Mouse (Mus musculus) left cerebral cortex, adult 2 months (tissue): Measurements from ENCODE around the gene Arhgap10. TPM values are rescaled to one million over a fixed set of nuclear protein-coding genes. Genes with fewer than 3 reads are reported as not detected.
A peak's percentile ranks its signal among the peaks of the same experiment; 100 is the strongest.

Source experiments
- DNase-seq, 2 experiments: peaks; one replicate each; pipeline ENCODE4 v3.0.0; 2021 to 2022; ENCODE audit warnings: low spot score in 2 of 2, mixed read lengths in 1 of 2; ENCODE audit errors: extremely low spot score in 1 of 2
- H3K27ac ChIP-seq: fragments of 200-600 bp; 2 replicates; pipeline ENCODE4 v1.8.1; 2022
- H3K4me3 ChIP-seq: fragments of 200-600 bp; 2 replicates; pipeline ENCODE4 v1.8.1; 2022
- CTCF ChIP-seq: fragments of 200-600 bp; IDR thresholded peaks from 2 replicates; pipeline ENCODE4 v1.8.1; 2022; ENCODE audit warnings: antibody characterized with exemption, mild to moderate bottlenecking, moderate library complexity
- intact Hi-C: fragments of 180-260 bp; cut with DNase I; formaldehyde crosslinking; loops from one replicate; pipeline ENCODE4 v1.15.1; 2025
- total RNA-seq, 2 experiments: library from RNA; stranded (reverse); gene quantifications; 2 replicates each; pipeline ENCODE4 v1.2.3; 2021

The Arhgap10 gene
- total RNA-seq, 2 experiments from 2014 or later: 39.2 to 40.1 TPM

- no peak for TF ChIP-seq CTCF
- no peak overlapping the region for H3K4me3 ChIP-seq
- intact Hi-C loops: loop anchor here (10.0 kb wide), 1 partner anchor 471 kb away; no protein-coding TSS in a partner anchor
- no peak for DNase-seq
- peak overlapping the region; percentile 25 for H3K27ac ChIP-seq
Measured at GRCm38 (mm10) chr8:77375999-77376398, 141.8 kb downstream of the Arhgap10 start.

GRCm38 (mm10) chr8:77371006-77371405 lies 146.7 kb downstream of the Arhgap10 start:
- Histone ChIP-seq H3K4me3 (no peak overlapping the region), H3K27ac (no peak overlapping the region)
- no peak for TF ChIP-seq CTCF
- intact Hi-C loops: loop anchor here (10.0 kb wide), 1 partner anchor 466 kb away; no protein-coding TSS in a partner anchor
- DNase-seq: no peak

GRCm38 (mm10) chr8:77370308-77370707 lies 147.4 kb downstream of the Arhgap10 start:
- Histone ChIP-seq H3K4me3 (no peak overlapping the region), H3K27ac (no peak overlapping the region)
- DNase-seq: no peak
- intact Hi-C loops: loop anchor here (10.0 kb wide), 1 partner anchor 466 kb away; no protein-coding TSS in a partner anchor
- TF ChIP-seq CTCF: no peak

GRCm38 (mm10) chr8:77369671-77370070 lies 148.1 kb downstream of the Arhgap10 start:
- Histone ChIP-seq H3K27ac (no peak overlapping the region), H3K4me3 (no peak overlapping the region)
- no peak for TF ChIP-seq CTCF
- intact Hi-C loops: loop anchor here (10.0 kb wide), 1 partner anchor 465 kb away; no protein-coding TSS in a partner anchor
- no peak for DNase-seq

GRCm38 (mm10) chr8:77367091-77367490 lies 150.7 kb downstream of the Arhgap10 start:
- intact Hi-C loops: no loop called here
- TF ChIP-seq CTCF: peak; percentile 55
- Histone ChIP-seq H3K4me3 (no peak overlapping the region), H3K27ac (no peak overlapping the region)
- DNase-seq: no peak

- intact Hi-C loops: no loop called here
- no peak overlapping the region for H3K27ac ChIP-seq
- no peak for TF ChIP-seq CTCF
- no peak overlapping the region for H3K4me3 ChIP-seq
- DNase-seq: no peak
Measured at GRCm38 (mm10) chr8:77366446-77366845, 151.3 kb downstream of the Arhgap10 start.

GRCm38 (mm10) chr8:77365990-77366389 lies 151.8 kb downstream of the Arhgap10 start:
- no peak for TF ChIP-seq CTCF
- intact Hi-C loops: no loop called here
- no peak for DNase-seq
- Histone ChIP-seq H3K4me3 (no peak overlapping the region), H3K27ac (no peak overlapping the region)

GRCm38 (mm10) chr8:77364472-77364871 lies 153.3 kb downstream of the Arhgap10 start:
- intact Hi-C loops: no loop called here
- no peak for TF ChIP-seq CTCF
- peak; percentile 30 to 41 for DNase-seq
- H3K27ac ChIP-seq: no peak overlapping the region
- no peak overlapping the region for H3K4me3 ChIP-seq

GRCm38 (mm10) chr8:77360853-77361252 lies 156.9 kb downstream of the Arhgap10 start:
- Histone ChIP-seq H3K27ac (no peak overlapping the region), H3K4me3 (no peak overlapping the region)
- DNase-seq: no peak
- intact Hi-C loops: no loop called here
- no peak for TF ChIP-seq CTCF

GRCm38 (mm10) chr8:77360423-77360822 lies 157.3 kb downstream of the Arhgap10 start:
- Histone ChIP-seq H3K4me3 (no peak overlapping the region), H3K27ac (no peak overlapping the region)
- no peak for TF ChIP-seq CTCF
- DNase-seq: no peak
- intact Hi-C loops: no loop called here

- intact Hi-C loops: no loop called here
- no peak overlapping the region for H3K4me3 ChIP-seq
- no peak overlapping the region for H3K27ac ChIP-seq
- no peak for DNase-seq
- TF ChIP-seq CTCF: no peak; the same call in 1 of the 2 replicates
Measured at GRCm38 (mm10) chr8:77357126-77357525, 160.6 kb downstream of the Arhgap10 start.

- intact Hi-C loops: no loop called here
- H3K27ac ChIP-seq: peak overlapping the region; percentile 5; the same call in 1 of the 2 replicates
- peak; percentile 11 for TF ChIP-seq CTCF
- H3K4me3 ChIP-seq: no peak overlapping the region
- no peak for DNase-seq
Measured at GRCm38 (mm10) chr8:77355344-77355743, 162.4 kb downstream of the Arhgap10 start.

GRCm38 (mm10) chr8:77354189-77354588 lies 163.6 kb downstream of the Arhgap10 start:
- Histone ChIP-seq H3K4me3 (no peak overlapping the region), H3K27ac (no peak overlapping the region)
- TF ChIP-seq CTCF: no peak
- intact Hi-C loops: no loop called here
- no peak for DNase-seq
